Mouse (Mus musculus): ENCODE measurements at regions not wholly inside any gene's neighbourhood (a gene's known extent, or its start where the extent isn't known, plus 50 kb on each side); places are given as distances from the start of the nearest gene placed in this dataset.
"Not testable (repeated sequence)": the region's sequence is repeated elsewhere in the genome, so short reads cannot be mapped to it uniquely, and the experiment has no call there.

GRCm38 (mm10) chr17:55036142-55036541 is 409.0 kb upstream of the St6gal2 start:
- no peak for DNase-seq (ENCODE audit: low spot score in 2 of 2)

DNA sequence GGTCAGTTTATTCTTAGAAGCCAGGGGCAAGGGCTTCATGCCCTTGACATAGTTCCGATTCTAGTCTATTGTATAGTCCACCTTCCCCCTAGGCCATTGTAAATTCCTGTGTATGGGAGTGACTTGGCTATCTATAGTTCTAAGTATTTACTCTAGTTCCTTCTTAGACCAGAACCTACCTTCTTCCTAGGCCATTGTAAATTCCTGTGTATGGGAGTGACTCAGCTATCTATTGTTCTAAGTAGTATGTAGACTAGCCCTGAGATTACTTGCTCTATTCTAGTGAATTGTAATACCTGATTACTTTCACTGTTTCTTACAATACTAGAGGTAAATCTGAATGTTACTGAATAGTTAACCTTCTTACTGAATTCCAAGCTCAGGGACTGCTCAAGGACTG is 405.0 kb upstream of the St6gal2 start:
- not testable (repeated sequence) for DNase-seq (ENCODE audit: low spot score in 2 of 2)

- DNase-seq (ENCODE audit: low spot score in 2 of 2): peak in 1 of 2 experiments; percentile 60
These were observed 376.8 kb upstream of the St6gal2 start for GRCm38 (mm10) chr17:55068420-55068819.

- DNase-seq (ENCODE audit: low spot score in 2 of 2): peak in 1 of 2 experiments; percentile 60
These were observed 361.7 kb upstream of the St6gal2 start for GRCm38 (mm10) chr17:55083357-55084099.

GRCm38 (mm10) chr17:55090661-55091252 is 354.4 kb upstream of the St6gal2 start:
- no peak for DNase-seq (ENCODE audit: low spot score in 2 of 2)

- DNase-seq (ENCODE audit: low spot score in 2 of 2): no peak
These were observed 341.7 kb upstream of the St6gal2 start for GRCm38 (mm10) chr17:55103470-55103869.

DNA sequence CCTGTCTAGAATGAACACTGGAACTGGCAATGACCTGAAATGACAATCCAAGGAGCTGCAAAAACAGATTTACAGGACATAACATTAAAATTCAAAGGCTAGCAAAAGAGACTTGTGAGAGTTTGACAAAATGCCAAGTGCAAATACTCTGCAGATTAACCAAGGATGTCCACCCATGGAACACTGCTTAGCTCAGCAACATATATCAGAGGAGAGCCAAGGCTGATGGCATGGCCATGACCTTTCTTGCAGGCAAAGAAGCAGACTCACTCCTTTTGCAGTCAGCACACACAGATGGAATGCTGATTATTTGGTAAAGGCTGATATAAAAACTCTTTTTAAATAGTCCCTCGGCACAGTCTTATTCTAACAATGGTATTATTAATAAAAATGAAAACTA is 320.3 kb upstream of the St6gal2 start:
- peak in 1 of 2 experiments; percentile 2 for DNase-seq (ENCODE audit: low spot score in 2 of 2)

- DNase-seq (ENCODE audit: low spot score in 2 of 2): not testable (repeated sequence)
These were observed 315.1 kb upstream of the St6gal2 start for GRCm38 (mm10) chr17:55130100-55130499.

Data from frontal cortex, postnatal 36 days (tissue).